Mouse (Mus musculus) Muller cell, postnatal 12 days (primary cell): Measurements from ENCODE around the gene Lancl2.

Experiments used
- DNase-seq: peaks from one replicate; pipeline ENCODE4 v3.0.0-alpha.2; 2015; ENCODE audit errors: inconsistent ontology term

Gene Lancl2

DNA sequence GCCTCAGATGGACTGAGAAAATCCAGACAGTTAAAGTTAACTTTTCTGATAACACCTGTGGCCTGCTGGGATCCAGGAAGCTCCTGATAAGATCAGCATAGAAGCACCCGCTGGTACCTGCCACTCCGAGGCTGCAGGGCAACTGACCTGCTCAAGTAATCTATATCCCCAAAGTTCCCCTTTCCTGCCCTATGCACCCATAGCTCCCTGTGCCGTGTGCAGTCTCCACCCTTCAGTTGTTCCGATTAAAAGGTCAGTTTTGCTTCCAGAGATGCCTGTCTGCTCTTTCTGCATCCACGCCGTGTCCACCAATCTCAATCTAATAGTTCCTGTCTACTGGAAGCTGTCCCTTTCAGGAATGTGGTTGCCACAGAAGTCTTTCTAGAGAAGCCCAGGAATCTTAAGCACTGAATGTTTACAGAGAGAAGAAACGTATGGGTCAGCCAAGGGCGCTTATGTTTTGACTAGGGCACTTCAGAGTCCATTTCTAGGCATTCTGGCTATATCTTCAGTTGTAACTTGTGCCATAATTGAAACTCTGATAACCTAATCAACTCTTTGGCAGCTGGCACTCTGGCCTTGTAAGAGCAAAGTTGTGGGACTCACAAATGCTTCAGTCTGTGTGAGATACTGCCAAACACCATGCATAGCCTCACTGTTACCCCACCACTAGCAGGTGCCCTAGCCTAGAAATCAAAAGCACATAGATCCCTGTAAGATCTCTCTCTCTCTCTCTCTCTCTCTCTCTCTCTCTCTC, 65.0 kb downstream of the Lancl2 start:
- DNase-seq = no peak

DNA sequence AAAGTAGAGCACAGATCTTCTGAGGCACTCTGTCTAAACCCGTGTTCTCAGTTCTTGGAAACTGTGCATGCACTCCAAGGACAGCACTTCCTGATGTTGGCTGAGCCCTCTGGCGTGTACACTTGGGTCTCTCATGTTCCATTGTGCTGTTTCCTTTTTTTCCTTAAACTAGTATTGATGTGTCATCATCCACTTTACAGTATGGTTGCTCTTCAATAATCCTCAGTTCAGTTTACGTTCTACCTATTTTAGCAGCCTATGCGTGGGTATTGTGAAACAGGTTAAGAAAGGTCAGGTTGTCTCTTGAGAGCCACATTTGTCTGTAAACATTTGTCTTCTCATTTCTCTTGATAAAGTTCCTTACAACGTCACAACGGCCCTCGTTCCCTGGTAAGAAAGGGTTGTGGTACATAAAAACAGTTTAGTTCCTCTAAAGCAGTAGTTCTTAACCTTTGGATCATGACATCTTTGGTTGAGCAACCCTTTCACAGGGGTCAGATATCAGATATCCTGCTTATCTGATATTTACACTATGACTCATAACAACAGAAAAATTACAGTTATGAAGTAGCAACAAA, 66.7 kb downstream of the Lancl2 start:
- DNase-seq = no peak

DNA sequence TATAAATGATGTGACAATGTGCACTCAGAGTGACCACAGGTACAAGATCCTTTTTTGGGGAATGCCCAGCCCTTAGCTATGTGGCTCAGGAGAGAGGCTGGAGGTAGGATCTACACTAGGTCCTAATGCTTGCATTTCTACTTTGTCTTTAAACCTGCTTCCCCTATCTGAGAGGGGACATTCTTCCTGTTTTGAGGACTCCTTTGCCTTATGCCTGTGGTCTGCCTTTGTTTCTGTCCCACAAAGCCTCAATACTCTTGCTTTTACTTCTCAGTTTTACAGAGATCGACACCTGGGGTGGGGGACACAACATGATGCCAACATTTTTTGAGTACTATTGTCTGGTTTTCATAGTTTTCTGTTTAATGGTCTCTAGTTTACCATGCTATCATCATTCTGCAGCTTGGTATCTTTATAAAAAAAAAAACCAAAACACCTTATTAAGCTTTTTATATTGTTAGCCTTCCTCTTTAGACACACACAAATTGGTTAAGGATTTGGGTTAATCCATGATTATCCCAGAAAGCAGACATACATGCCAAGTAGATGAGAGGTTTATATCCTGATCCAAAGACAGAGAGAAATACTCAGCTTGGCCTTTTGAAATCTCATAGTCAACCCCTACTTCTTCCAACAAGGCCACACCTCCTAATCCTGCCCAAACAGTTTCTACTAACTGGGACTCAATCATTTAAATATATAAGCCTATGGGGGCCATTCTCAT, 68.3 kb downstream of the Lancl2 start:
- no peak for DNase-seq

DNA sequence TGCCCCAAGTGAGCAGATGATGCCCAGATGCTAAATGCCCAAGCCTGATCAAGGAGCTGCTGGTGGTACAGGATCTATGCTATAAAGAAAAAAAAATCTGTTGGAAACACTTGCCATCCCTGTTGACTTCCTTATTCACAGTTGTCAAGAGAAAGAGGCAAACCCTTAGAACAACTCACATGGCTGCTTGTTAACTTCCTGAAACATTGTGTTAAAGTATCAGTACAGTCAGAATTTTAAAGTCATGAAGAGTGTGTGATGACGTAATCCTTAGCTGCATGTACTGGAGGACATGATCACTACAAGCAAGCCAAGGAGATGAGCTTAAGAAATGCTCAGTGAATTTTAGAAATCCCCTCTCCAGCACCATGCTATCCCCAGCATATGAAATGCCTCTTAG, 71.5 kb downstream of the Lancl2 start:
- DNase-seq = no peak

DNA sequence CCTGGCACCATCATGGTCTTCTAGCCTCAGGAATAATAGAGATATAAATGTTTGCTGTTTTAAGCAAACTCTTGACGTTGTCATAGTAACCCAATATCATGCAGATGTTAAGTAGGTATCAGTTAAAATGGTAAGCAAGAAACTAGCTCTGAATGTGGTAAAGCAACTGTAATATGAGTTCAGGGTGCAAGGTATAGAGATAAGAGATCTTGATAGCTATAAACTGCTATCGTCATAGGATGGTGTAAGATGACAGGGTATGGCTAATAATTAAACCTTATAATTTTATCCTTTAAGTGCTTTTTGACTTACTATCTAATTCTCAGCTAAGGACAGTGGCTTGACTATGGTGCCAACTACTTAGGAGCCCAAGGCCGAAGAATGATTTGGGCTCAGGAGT, 78.0 kb downstream of the Lancl2 start:
- no peak for DNase-seq

DNA sequence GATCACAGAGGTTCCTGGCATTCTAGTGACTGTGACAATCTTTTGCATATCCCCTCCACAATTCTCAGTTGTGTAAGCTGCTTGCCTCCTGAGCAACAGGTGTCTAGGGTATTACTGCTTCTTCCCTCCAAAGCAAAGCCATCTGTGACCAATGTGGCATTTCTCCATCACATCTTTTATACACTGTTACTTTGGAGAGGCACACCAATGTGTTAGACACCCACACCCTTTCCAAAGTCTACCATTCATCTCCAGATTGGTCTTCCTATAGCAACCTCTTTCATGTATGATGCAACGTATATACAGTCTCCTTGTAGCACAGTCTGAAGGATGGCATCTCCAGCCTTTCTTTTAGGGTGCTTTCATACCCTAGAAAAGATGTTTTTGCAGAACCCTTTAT, 80.3 kb downstream of the Lancl2 start:
- DNase-seq = no peak

DNA sequence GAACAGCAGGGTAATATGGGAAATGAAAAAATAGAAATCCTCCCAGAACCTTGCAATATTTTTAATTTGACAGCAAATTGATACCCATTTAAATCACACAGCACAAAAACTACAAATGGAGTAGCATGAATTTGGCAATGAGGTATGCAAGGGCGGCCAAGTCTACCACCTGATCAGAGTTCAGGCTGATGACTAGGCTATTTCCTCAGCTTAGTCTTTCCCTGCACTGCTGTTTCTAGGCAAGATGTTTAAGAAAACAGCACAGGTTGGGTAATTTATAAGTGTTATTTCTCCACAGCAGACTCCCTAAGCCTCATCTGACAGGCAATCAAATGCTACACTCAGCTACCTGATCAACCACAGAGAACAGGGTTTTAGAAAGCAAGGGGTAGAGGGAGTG, 81.9 kb downstream of the Lancl2 start:
- no peak for DNase-seq

DNA sequence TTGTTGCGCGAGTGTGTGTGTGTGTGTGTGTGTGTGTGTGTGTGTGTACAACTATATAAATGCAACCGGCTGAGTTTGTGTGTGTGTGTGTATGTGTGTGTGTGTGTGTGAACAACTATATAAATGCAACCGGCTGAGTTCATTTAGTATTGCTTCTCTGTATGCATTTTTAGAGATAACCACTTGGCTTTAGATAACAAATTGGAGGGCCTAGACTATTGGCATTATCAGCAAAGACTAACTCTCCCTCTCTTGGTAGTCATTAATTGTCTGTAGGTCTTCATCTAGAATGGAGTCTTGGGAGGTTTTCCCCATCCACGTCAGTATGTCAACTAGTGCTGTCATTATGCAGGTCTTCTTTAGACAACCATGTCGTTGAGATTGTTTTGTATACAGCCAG, 85.0 kb downstream of the Lancl2 start:
- no peak for DNase-seq
